Mouse (Mus musculus) frontal cortex, postnatal 36 days (tissue): ENCODE data around the gene Katnbl1.
"Not testable (repeated sequence)": the region's sequence is repeated elsewhere in the genome, so short reads cannot be mapped to it uniquely, and the experiment has no call there.

ENCODE experiments used
- DNase-seq, 2 experiments: peaks; one replicate each; pipeline ENCODE4 v3.0.0; 2022; ENCODE audit warnings: low spot score in 2 of 2

Katnbl1 gene

DNA sequence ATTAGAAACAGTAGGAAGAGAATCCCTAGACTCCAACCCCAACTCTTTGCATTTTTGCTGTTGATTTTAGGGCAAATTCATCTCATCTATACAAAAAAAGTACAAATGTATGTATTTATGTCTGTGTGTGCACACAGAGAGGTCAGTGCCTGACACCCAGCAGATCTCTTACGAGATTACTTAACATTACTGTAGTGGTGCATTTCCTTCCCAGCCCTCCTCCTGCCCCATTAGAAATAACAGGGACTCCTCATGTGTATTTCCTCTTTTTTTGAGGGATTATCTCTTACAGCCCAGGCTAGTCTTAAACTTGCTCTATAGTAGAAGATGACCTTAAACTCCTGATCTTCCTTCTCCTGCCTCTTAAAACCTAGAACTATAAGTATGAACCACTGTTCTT, 13.7 kb downstream of the Katnbl1 start:
- no peak for DNase-seq

DNA sequence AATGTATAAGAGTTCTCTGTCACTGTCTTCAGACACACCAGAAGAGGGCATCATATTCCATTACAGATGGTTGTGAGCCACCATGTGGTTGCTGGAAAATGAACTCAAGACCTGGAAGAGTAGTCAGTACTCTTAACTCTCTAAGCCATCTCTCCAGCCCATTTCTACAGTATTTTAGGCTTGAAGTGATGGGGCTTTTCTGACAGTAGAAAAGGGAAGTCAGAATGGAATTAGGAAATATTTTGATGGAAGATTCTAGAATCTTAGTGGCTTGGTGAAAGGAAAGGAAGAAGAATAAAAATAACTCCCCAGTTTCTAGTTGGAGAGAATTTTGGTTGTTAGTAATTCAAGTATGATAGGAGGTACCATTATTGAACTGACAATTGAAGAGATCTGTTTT, 14.9 kb downstream of the Katnbl1 start:
- DNase-seq: no peak

DNA sequence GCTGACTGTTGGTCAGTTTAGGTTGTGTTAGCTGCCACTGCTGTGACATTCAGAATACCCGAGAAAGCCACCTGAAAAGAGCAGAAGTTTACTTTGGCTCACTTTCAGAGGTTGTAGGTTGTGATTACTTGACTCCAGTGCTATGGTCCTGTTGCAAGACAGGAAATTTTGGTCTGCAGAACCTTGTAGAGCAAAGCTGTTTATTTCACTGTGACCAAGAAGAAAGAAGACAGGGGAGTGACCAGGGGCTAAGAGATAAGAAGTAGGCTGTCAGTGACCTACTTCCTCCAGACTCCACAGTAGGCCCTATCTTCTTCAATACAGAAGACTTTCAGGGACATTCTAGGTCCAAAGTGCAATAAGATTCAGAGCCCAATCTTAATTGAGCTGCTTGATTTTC, 17.6 kb downstream of the Katnbl1 start:
- no peak for DNase-seq

- no peak for DNase-seq
Observed at GRCm38 (mm10) chr2:112407030-112407429, 28.0 kb downstream of the Katnbl1 start.

DNA sequence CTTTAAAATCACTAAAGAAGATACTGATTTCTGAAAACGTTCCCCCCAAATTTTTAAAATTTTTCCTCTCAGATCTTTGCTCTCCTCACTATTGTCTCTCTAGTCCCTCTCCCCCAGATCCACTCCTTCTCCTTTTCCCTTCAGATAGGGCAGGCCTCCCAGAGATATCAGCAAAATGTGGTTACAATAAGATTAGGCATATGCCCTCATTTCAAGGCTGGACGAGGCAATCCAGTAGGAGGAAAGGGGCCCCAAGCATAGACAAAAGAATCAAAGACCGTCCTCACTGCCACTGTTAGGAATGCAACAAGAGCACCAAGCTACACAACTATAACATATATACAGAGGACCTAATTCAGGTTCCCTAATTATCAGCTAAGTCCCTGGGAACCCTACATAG, 46.3 kb downstream of the Katnbl1 start:
- DNase-seq: no peak

- not testable (repeated sequence) for DNase-seq
Observed at GRCm38 (mm10) chr2:112428534-112428933, 49.5 kb downstream of the Katnbl1 start.

- DNase-seq: no peak
Observed at GRCm38 (mm10) chr2:112429665-112430064, 50.7 kb downstream of the Katnbl1 start.

DNA sequence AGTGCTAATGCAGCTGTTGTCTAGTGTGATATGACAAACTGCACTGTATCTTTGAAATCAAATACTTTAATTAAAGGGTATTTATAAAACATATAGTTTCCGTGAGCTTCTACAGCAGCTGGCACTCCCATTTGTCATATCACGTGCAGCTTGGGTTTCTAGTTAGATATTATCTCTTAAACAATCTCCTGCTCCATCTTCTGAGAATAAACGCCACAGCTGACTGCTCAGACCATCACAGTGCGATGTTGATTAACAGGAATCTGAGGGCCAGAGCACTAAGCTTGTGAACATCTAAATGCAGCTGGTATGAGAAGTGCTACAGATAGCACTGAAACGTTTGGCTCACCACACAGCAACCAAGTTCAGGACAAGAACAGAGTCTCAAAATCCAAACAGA, 51.4 kb downstream of the Katnbl1 start:
- DNase-seq: no peak

GRCm38 (mm10) chr2:112432523-112432922, 53.5 kb downstream of the Katnbl1 start:
- peak in 1 of 2 experiments; percentile 40 for DNase-seq

- DNase-seq: no peak
Observed at GRCm38 (mm10) chr2:112433359-112433758, 54.3 kb downstream of the Katnbl1 start.

DNA sequence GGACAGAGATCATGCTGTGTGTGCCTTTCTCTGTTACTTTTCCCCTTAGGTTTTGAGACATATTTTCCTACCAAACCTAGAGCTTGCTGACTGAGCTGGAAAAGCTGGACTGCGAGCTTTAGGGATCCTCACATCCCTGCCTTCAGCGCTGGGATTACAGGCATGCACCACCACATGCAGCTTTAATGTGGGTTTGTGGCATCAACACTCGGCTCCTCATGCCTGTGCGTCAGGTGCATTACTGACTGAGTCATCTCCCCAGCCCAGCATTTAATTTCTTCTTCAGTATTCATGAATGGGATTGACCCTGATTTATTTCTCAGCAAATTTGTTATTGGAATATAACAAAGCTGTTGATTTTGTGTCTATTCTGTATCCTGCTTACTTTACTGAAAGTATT, 57.3 kb downstream of the Katnbl1 start:
- DNase-seq: no peak

DNA sequence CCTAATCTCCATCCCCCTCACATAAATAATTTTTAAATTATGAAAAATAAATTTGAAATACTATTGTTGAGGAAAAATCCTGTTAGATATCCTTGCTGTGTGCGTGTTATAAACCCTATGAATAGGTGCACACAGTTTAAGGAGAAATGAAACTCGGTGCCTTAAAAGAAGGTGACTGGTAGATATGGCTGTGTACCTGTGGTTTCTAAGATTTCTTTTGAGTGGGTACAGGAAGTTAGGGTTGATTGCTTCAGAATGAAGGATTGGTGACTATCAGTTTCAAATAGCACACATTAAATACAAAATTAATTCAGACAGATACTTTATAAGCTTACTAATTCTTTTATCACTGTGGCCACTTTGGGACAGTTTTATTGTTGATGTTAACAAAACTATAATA, 58.6 kb downstream of the Katnbl1 start:
- DNase-seq: no peak

DNA sequence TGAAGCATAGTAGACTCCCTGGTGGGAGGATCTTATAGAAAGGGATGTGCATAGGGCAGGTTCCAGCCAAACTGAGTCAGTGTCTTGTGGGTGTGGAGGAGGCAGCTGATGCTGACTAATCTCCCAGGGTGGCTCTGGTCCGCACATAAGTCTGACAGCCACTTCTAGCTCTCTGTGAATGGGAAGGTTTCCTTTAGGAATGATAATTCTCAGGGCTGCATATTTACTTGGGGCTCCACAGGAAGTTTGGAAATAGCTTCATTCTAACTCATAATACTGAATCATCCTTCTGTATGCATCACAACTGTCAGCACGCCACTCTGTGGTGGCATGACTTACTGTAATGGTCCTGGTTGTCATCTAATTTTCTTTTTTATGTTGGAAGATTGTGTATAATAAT, 64.5 kb downstream of the Katnbl1 start:
- peak; percentile 35 to 45 for DNase-seq

DNA sequence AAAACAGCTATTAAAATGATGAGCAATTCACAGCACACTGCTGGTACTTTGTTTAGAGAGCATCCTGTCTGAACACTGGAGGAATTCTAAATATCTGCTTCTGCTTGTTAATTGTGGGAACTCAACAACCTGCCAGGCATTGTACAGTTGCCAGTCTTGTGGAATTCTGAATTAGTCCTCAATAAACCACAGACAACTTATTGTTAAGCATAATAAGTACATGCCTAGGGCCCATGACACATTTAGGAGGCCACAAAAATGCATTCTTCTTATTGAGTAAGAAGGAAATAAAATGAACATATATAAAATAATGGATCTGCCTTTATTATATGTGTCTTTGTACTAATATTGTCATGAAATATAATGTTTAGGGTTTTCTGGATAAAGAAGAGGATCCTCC, 66.5 kb downstream of the Katnbl1 start:
- no peak for DNase-seq

DNA sequence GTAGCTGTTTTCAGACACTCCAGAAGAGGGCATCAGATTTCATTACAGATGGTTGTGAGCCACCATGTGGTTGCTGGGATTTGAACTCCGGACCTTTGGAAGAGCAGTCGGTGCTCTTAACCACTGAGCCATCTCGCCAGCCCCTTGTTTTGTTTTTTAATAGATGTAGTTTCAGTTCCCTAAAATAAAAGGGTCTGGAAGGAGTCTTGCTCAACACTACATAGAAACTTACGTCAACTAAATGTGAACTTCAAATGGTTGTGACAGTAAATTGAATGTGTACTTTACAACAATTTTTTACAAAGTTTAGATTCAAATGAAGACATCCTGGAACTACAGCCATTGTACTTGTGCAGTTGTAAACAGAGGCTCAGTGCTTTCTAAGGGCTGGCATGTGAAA, 69.0 kb downstream of the Katnbl1 start:
- not testable (repeated sequence) for DNase-seq

GRCm38 (mm10) chr2:112448510-112449059, 69.6 kb downstream of the Katnbl1 start:
- no peak for DNase-seq

- no peak for DNase-seq
Observed at GRCm38 (mm10) chr2:112449597-112450296, 70.7 kb downstream of the Katnbl1 start.

- DNase-seq: not testable (repeated sequence)
Observed at GRCm38 (mm10) chr2:112452513-112452912, 73.5 kb downstream of the Katnbl1 start.

DNA sequence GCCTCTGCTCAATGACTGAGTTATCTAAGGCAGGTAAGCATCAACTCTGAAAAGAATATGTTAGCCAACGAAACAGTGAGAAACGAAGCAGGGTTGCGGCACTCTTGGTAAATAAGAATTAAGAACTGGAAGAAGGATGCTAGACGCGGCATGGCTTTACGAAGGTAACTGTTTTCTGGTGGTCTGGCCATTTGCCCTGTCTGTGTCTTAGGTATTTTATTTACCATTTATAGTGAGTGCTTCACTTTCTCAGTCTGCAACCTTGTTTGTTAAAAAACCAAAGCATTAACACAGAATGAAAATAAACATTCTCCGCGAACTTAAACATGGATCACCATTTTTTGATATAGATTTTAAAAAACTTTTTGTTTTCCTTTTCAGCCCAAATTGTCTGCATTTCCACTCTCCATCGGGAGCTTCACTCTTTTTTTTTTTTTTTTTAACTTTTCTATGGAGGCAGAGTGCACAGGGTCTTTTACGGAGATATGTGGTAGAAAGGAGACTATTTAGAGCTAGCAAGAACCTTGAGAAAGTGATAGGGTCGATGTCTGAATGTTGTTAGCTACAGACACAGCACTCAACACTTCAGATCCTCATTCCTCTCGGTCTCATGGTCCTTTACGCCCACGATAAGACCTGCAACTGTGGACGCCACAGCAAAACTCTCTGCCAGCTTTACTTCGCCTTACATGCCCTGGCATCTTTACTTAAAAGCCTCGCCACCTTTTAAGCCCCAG, 75.3 kb downstream of the Katnbl1 start:
- DNase-seq: no peak

- DNase-seq: peak; percentile 97 to 99
Observed at GRCm38 (mm10) chr2:112454862-112455564, 76.0 kb downstream of the Katnbl1 start, which contains the start of gene Emc7. Emc7 (plus strand) TSS chr2:112454997.

DNA sequence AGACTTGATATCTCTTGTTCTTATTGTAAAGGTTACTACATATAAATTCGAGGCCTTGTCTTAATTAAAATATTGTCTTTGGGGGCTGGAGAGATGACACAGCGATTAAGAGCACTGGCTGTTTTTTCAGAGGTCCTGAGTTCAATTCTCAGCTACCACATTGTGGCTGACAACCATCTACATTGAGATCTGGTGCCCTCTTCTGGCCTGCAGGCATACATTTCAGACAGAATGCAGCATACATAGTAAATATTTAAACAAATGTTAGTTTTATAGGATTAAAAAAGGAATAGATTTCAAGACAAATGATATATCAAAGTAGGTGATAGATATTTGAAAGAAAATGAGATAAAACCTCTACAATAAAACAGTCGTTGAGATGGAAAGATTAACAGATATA, 81.5 kb downstream of the Katnbl1 start:
- no peak for DNase-seq
